Mouse (Mus musculus) intestine, embryonic 16.5 days (tissue): ENCODE results near the gene P2rx1. TPM values are rescaled to one million over a fixed set of nuclear protein-coding genes. Genes with fewer than 3 reads are reported as not detected.
A peak's percentile ranks its signal among the peaks of the same experiment; 100 is the strongest.

Source experiments
- ATAC-seq: fragments of 200-750 bp; cut with Nextera tagmentation; 2 replicates; pipeline ENCODE4 v1.8.0; 2017; ENCODE audit warnings: moderate TSS enrichment, moderate library complexity
- H3K27ac ChIP-seq: fragments of 300-500 bp; sonication (generic); 2 replicates; pipeline ENCODE4 v1.5.1; 2014; ENCODE audit warnings: mild to moderate bottlenecking, low read length
- H3K27me3 ChIP-seq: fragments of 300-500 bp; sonication (generic); replicated peaks from 2 replicates; pipeline ENCODE4 v1.6.1; 2014; ENCODE audit warnings: low read length, control low read depth, mixed read lengths; ENCODE audit not compliant: control insufficient read depth, insufficient read depth
- H3K36me3 ChIP-seq: fragments of 300-500 bp; sonication (generic); 2 replicates; pipeline ENCODE4 v1.6.1; 2014; ENCODE audit warnings: low read length, control low read depth; ENCODE audit not compliant: control insufficient read depth, insufficient read depth
- H3K4me1 ChIP-seq: fragments of 300-500 bp; sonication (generic); 2 replicates; pipeline ENCODE4 v1.6.1; 2014; ENCODE audit warnings: low read length, control low read depth, mixed read lengths; ENCODE audit not compliant: control insufficient read depth, insufficient read depth
- H3K4me2 ChIP-seq: fragments of 300-500 bp; sonication (generic); 2 replicates; pipeline ENCODE4 v1.6.1; 2014; ENCODE audit warnings: low read depth, low read length, control low read depth
- H3K4me3 ChIP-seq: fragments of 300-500 bp; sonication (generic); 2 replicates; pipeline ENCODE4 v1.5.1; 2014; ENCODE audit warnings: mild to moderate bottlenecking, low read length
- H3K9ac ChIP-seq: fragments of 300-500 bp; sonication (generic); 2 replicates; pipeline ENCODE4 v1.6.1; 2014; ENCODE audit warnings: low read depth, low read length
- H3K9me3 ChIP-seq: fragments of 300-500 bp; sonication (generic); 2 replicates; pipeline ENCODE4 v1.6.1; 2016; ENCODE audit warnings: low read length, control low read depth; ENCODE audit not compliant: control insufficient read depth
- WGBS: fragments of 180-500 bp; shearing (Covaris S2); extraction: QIAGEN DNeasy Blood & Tissue Kit; methylation state at CpG from one replicate; pipeline ENCODE4 v1.1.7; 2014; 5-methylcytosine and 5-hydroxymethylcytosine counted together
- polyA plus RNA-seq: library from polyadenylated mRNA; unstranded; fragments of >200 nt; fragmentation: Nextera tagmentation; extraction: Ambion mirVana; gene quantifications from 2 replicates; pipeline ENCODE4 v1.2.1, GENCODE M21; 2015

The P2rx1 gene
- polyA plus RNA-seq, 1 experiment from 2014 or later: 16.5 TPM

DNA sequence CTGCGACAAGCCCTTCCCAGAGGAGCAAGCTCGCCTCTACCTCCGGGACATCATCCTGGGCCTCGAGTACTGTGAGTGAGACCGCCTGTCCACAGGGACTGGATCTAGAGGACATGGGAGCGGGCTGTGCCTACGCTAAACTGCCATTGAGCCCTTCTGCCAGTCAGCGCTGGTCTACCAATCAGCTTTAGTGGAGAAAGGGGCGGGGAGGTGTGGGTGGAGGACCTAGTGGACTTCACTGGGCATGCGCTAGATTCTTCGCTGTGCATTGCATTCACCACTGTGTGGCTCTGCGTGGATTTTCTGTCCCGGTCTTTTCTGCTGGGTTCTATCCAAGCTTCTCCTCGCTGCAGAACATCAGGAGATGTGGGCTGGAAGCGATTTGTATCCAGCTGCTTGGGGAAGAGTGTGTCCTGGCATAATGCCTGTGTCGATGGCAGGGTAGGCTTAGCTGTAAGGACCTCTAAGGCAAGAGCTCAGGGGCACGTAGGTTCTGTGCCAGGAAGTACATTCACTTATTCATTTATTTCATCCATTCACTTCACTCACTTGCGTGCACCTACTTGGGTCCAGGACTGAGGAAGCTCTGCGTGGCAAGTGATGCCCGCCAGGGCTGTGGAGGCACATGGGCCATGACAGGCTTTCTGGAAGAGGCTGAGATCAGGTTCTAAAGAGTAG lies 32.1 kb downstream of the P2rx1 start:
- H3K4me3 ChIP-seq: peak overlapping the region; percentile 38
- 24% methylated on average over 20 of the region's 20 CpGs for WGBS
- H3K9me3 ChIP-seq: no peaks in the 10 kb centered on the region
- peak overlapping the region; percentile 61 for H3K9ac ChIP-seq
- peaks cover 4% of the 10 kb centered on the region for H3K4me1 ChIP-seq
- H3K4me2 ChIP-seq: peak overlapping the region; percentile 73
- ATAC-seq: peak; percentile 94
- H3K27me3 ChIP-seq: no peaks in the 10 kb centered on the region
- H3K36me3 ChIP-seq: no peaks in the 10 kb centered on the region
- peak overlapping the region; percentile 47 for H3K27ac ChIP-seq

DNA sequence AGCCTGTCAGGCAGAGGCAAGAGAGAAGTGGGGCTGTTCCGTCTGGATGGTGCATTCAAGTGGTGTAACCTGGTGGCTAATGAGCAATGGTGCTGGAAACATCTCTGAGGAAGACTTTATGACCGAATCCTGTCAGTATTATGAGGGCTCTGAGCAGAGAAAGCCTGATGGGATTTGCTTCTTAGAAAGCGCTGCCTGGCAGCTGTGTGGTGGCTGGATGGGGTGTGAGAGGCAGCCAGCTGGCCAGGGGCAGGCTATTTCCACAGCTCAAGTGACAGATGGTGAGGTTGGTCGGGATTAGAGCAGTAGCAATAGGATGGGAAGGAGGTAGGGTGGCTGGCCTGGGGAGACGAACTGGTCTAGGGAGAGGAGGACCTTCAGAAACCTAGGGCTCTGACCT lies 32.6 kb downstream of the P2rx1 start:
- peak overlapping the region; percentile 61; the same call in 1 of the 2 replicates for H3K9ac ChIP-seq
- no peak for ATAC-seq
- 79% methylated on average over 5 of the region's 5 CpGs for WGBS
- H3K27me3 ChIP-seq: no peaks in the 10 kb centered on the region
- no peak overlapping the region for H3K4me3 ChIP-seq
- H3K36me3 ChIP-seq: no peaks in the 10 kb centered on the region
- H3K9me3 ChIP-seq: no peaks in the 10 kb centered on the region
- H3K4me1 ChIP-seq: peaks cover 6% of the 10 kb centered on the region
- H3K27ac ChIP-seq: peak overlapping the region; percentile 47
- H3K4me2 ChIP-seq: peak overlapping the region; percentile 73; the same call in 1 of the 2 replicates

DNA sequence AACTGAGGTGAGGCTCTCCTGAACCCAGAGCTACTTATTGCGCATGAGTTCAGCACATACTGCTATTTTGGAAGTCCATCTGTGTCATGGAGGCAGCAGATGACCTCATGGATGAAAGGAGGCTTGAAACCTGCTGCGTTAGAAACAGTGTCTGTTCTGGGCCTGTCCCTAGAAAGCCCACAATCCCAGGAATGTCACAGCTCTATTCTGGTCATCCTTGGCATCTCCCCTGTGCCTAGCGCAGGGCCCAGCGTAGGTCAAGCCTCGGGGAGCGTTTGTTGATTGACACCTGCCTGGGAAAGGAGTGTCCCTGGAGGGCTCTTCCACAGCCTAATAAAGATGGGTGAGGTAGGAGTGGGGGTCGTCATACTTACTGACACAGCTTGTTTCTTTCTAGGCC lies 37.2 kb downstream of the P2rx1 start:
- Histone ChIP-seq H3K27ac (no peak overlapping the region), H3K4me3 (no peak overlapping the region), H3K36me3 (0 out of 2 replicates have a peak, but pooled peaks cover 3% of the 10 kb centered on the region), H3K4me1 (peaks cover 8% of the 10 kb centered on the region), H3K9ac (no peak overlapping the region), H3K9me3 (no peaks in the 10 kb centered on the region), H3K27me3 (no peaks in the 10 kb centered on the region), H3K4me2 (no peak overlapping the region)
- no peak for ATAC-seq
- WGBS: 83% methylated on average over 7 of the region's 7 CpGs

DNA sequence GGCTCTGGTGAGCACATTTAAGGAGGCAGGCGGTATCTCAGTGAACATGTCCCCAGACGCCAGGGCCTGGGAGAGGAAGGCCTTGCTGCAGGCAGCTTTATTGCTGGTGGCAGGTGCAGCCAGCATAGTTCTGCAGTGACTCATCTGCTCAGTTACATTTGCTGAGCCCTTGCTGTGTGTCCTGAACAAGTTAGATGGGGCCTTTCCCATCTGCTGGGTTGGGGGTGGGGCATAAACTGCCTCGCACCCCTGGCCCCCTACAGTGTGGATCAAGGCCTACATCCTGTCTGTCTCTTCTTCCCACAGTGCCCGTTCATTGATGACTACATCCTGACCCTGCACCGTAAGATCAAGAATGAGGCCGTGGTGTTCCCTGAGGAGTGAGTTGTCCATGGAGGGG lies 38.0 kb downstream of the P2rx1 start:
- 0 out of 2 replicates have a peak, but pooled peaks cover 4% of the 10 kb centered on the region for H3K4me1 ChIP-seq
- no peak overlapping the region for H3K4me3 ChIP-seq
- no peak overlapping the region for H3K27ac ChIP-seq
- no peaks in the 10 kb centered on the region for H3K27me3 ChIP-seq
- WGBS: 41% methylated on average over 6 of the region's 6 CpGs
- no peak overlapping the region for H3K4me2 ChIP-seq
- no peaks in the 10 kb centered on the region for H3K9me3 ChIP-seq
- H3K36me3 ChIP-seq: 0 out of 2 replicates have a peak, but pooled peaks cover 3% of the 10 kb centered on the region
- peak; percentile 80 for ATAC-seq
- peak overlapping the region; percentile 21; the same call in 1 of the 2 replicates for H3K9ac ChIP-seq

DNA sequence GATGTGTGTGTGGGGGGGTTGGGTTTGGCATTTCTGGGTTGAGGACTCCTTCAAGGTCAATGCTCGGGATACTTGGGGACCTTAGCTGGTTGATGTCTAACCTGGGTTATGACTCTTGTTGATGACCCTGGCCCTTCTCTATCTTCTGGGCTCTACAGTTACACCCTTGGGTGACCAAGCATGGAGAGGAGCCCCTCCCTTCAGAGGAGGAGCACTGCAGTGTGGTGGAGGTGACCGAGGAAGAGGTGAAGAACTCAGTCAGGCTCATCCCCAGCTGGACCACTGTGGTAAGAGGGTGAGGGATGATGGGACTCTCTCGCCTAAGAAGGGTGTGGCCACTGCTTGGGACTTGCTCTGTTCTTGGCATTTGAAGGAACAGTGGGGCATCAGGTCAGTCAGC lies 38.8 kb downstream of the P2rx1 start:
- no peak for ATAC-seq
- H3K4me2 ChIP-seq: no peak overlapping the region
- H3K9ac ChIP-seq: no peak overlapping the region
- H3K27me3 ChIP-seq: no peaks in the 10 kb centered on the region
- no peaks in the 10 kb centered on the region for H3K9me3 ChIP-seq
- WGBS: 91% methylated on average over 3 of the region's 3 CpGs
- no peak overlapping the region for H3K27ac ChIP-seq
- 0 out of 2 replicates have a peak, but pooled peaks cover 4% of the 10 kb centered on the region for H3K4me1 ChIP-seq
- H3K4me3 ChIP-seq: no peak overlapping the region
- 0 out of 2 replicates have a peak, but pooled peaks cover 3% of the 10 kb centered on the region for H3K36me3 ChIP-seq

DNA sequence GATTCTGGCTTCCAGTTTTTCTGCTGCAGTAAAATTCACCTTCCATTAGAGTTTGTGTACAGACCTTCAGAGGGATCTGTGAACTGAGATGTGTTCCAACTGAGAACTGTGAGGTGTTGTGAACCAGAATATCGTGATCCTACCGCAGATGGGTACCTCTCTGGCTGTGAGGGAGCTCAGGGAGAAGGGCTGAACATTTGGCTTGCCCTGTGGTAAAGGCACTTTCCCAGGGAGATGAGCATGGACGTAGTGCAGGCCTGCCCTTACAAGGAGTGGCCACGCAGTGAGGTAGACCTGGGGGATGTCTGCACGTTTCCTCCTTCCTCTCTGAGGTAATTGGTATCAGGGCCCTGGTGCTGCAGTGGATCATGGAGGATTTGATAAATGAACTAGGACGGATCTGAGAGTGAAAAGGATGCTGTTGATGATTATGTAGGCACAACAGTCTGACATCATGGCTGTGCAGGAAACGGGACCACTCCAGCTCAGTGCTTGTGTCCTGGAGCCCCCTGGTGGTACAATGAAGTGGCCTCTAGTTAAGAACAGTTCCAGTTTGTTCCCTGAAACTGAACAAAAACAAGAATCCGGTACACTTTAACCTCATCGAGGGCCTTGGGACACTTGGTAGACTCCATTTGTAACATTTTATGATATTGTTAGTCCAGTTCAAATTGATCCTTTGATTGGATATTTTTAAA lies 40.3 kb downstream of the P2rx1 start:
- Histone ChIP-seq H3K9me3 (no peaks in the 10 kb centered on the region), H3K27me3 (no peaks in the 10 kb centered on the region), H3K36me3 (0 out of 2 replicates have a peak, but pooled peaks cover 3% of the 10 kb centered on the region), H3K27ac (no peak overlapping the region), H3K9ac (no peak overlapping the region), H3K4me3 (no peak overlapping the region), H3K4me1 (0 out of 2 replicates have a peak, but pooled peaks cover 4% of the 10 kb centered on the region), H3K4me2 (no peak overlapping the region)
- no peak for ATAC-seq
- 56% methylated on average over 9 of the region's 9 CpGs for WGBS

DNA sequence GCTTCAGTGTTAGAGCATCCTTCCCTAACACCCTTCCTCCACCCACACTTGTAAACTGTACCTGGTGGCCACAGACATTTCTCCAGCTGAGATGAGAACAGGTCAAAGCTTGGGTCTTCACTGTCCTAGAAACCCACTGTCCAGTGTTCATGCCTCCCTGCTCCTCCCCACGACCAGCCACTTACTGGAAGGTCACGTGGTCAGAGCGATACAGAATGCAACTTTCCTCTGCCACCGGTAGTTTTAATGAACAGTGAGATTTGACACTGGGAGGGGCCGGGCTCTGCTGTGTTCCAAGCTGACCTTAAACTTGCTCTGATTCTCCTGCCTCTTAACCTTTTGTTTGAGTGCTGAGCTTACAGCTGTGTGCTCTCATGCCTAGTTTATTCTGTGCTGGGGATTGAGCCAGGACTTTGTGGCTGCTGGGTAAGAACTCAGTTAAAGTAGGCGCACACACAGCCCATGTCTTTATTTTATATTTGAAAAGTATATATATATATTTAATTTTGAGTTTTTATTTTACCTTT lies 45.4 kb downstream of the P2rx1 start:
- no peak for ATAC-seq
- Histone ChIP-seq H3K27me3 (no peaks in the 10 kb centered on the region), H3K4me1 (peaks cover 12% of the 10 kb centered on the region), H3K27ac (no peak overlapping the region), H3K9me3 (no peaks in the 10 kb centered on the region), H3K4me2 (no peak overlapping the region), H3K4me3 (no peak overlapping the region), H3K9ac (no peak overlapping the region), H3K36me3 (no peaks in the 10 kb centered on the region)
- WGBS: 50% methylated on average over 6 of the region's 6 CpGs

DNA sequence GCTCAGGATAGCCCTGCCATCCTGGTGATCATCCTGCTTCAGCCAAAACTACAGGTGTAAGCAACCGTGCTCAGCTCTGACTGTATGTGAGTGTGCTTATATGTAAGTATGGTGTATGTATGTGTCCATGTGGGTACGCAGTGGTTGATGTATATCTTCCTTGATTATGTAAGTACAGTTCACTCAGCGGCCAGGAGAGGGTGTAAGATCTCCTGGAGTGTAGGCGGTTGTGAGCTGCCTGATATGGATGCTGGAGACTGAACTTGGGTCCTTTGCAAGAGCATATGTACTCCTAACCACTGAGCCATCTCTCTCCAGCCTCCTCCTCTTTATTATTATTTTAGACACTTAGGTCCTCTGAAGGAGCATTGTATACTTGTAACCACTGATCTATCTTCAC lies 45.9 kb downstream of the P2rx1 start:
- WGBS: 72% methylated on average over 4 of the region's 4 CpGs
- no peak overlapping the region for H3K9ac ChIP-seq

DNA sequence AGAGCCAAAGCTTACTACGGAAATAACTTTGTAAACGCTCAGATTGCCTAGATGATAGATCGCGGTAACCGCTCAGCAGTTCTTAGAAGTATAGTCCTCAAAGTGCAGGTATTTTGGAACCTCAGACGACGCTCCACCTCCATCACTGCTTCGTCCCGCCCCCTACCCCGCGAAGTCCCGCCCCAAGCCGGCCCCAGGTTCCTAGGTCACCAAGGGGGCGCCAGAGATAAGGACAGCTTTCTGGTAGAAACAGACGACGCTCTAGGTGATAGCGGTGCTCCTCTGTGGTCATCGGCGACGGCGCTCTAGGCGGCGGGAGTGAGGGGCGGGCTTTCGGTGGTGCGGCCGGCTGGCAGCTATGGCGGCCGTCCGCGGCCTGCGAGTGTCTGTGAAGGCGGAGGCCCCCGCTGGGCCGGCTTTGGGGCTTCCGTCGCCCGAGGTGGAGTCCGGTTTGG lies 48.7 kb downstream of the P2rx1 start, which contains the start of gene Ncbp3:
Gene Ncbp3, plus strand, starts transcription at position 242 of the 455 bp plus-strand sequence.
- peaks cover 12% of the 10 kb centered on the region for H3K4me1 ChIP-seq
- under 1% methylated on average over 39 of the region's 39 CpGs for WGBS
- no peaks in the 10 kb centered on the region for H3K27me3 ChIP-seq

More for the DNA sequence above, 45.9 kb downstream of the P2rx1 start:
- no peak overlapping the region for H3K27ac ChIP-seq
- H3K4me2 ChIP-seq: no peak overlapping the region
- ATAC-seq: no peak
- peaks cover 12% of the 10 kb centered on the region for H3K4me1 ChIP-seq
- H3K4me3 ChIP-seq: no peak overlapping the region
- H3K27me3 ChIP-seq: no peaks in the 10 kb centered on the region
- no peaks in the 10 kb centered on the region for H3K9me3 ChIP-seq
- no peaks in the 10 kb centered on the region for H3K36me3 ChIP-seq

More for the DNA sequence above, 48.7 kb downstream of the P2rx1 start, which contains the start of gene Ncbp3:
- Histone ChIP-seq H3K9ac (peak within 1 kb of the TSS; percentile 99), H3K4me2 (peak within 1 kb of the TSS; percentile 79), H3K27ac (peak within 1 kb of the TSS; percentile 89), H3K36me3 (peaks cover 7% of the 10 kb centered on the region), H3K9me3 (no peaks in the 10 kb centered on the region), H3K4me3 (peak within 1 kb of the TSS; percentile 95)
- ATAC-seq: peak; percentile 97
